Mouse (Mus musculus): ENCODE results near the gene Rpf2.

DNA sequence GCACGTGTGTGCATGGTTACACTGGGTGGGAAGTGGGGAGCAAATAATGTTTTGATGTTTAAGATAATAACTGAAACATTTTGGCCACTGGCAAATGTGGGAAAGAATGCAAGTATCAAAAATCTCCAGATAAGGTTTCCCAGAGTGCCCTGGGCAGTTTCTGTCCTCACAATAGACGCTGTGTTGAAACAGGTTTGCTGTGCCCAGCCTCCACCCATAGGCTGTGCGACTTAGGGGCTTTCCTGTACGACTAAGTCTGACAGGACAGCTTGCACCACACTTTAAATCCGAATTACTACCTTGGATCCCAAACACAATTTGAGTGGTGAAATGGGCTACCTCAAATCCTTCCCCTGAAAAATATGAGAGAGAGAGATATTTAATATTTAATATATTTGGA is 31.5 kb upstream of the Rpf2 start:
- TF ChIP-seq CTCF (conservative IDR thresholded peaks at IDR 0.05; ENCODE audit: insufficient read depth, insufficient read length, low read depth, low read length) (no peak), POLR2A (IDR thresholded peaks at IDR 0.05; ENCODE audit: low read depth, low read length) (no peak)

Data from kidney, adult 2 months (tissue).